Mouse (Mus musculus) midbrain, embryonic 10.5 days (tissue): ENCODE data around the gene Trmt112. TPM values are rescaled to one million over a fixed set of nuclear protein-coding genes. Genes with fewer than 3 reads are reported as not detected.
A peak's percentile ranks its signal among the peaks of the same experiment; 100 is the strongest.
"Not testable (repeated sequence)": the region's sequence is repeated elsewhere in the genome, so short reads cannot be mapped to it uniquely, and the experiment has no call there.

Experiments
- DNase-seq: peaks from one replicate; pipeline ENCODE4 v3.0.0-alpha.2; 2017; ENCODE audit warnings: low spot score
- H3K27ac ChIP-seq: fragments of 300-500 bp; sonication (generic); replicated peaks from 2 replicates; pipeline ENCODE4 v1.5.1; 2016; ENCODE audit warnings: mild to moderate bottlenecking
- H3K27me3 ChIP-seq: fragments of 300-500 bp; sonication (generic); 2 replicates; pipeline ENCODE4 v1.6.1; 2016; ENCODE audit warnings: low read depth, mild to moderate bottlenecking; ENCODE audit not compliant: poor library complexity, severe bottlenecking
- H3K36me3 ChIP-seq: fragments of 300-500 bp; sonication (generic); 2 replicates; pipeline ENCODE4 v1.6.1; 2016; ENCODE audit warnings: mild to moderate bottlenecking, moderate library complexity
- H3K4me1 ChIP-seq: fragments of 300-500 bp; sonication (generic); 2 replicates; pipeline ENCODE4 v1.6.1; 2016
- H3K4me3 ChIP-seq: fragments of 300-500 bp; sonication (generic); 2 replicates; pipeline ENCODE4 v1.5.1; 2016; ENCODE audit warnings: mild to moderate bottlenecking, moderate library complexity
- H3K9me3 ChIP-seq: fragments of 300-500 bp; sonication (generic); replicated peaks from 2 replicates; pipeline ENCODE4 v1.6.1; 2016; ENCODE audit warnings: mild to moderate bottlenecking
- WGBS: fragments of 180-500 bp; shearing (Covaris S2); methylation state at CpG from one replicate; pipeline ENCODE4 v1.1.7; 2016; 5-methylcytosine and 5-hydroxymethylcytosine counted together
- polyA plus RNA-seq: library from polyadenylated mRNA; unstranded; fragments of >200 nt; fragmentation: Nextera tagmentation; extraction: Ambion mirVana; gene quantifications from 2 replicates; pipeline ENCODE4 v1.2.1, GENCODE M21; 2016

Gene Trmt112
- polyA plus RNA-seq, 1 experiment from 2014 or later, result 156 TPM

GRCm38 (mm10) chr19:6893731-6894451 lies 15.6 kb upstream of the Trmt112 start:
- Histone ChIP-seq H3K27me3 (no peaks in the 10 kb centered on the region), H3K36me3 (no peaks in the 10 kb centered on the region), H3K4me3 (no peak overlapping the region), H3K4me1 (no peaks in the 10 kb centered on the region), H3K9me3 (peaks cover 8% of the 10 kb centered on the region; the same call in 1 of the 2 replicates), H3K27ac (no peak overlapping the region)
- no peak for DNase-seq
- 93% methylated on average over 14 of the region's 14 CpGs for WGBS

GRCm38 (mm10) chr19:6895608-6896305 lies 13.7 kb upstream of the Trmt112 start:
- H3K36me3 ChIP-seq, H3K4me1 ChIP-seq, H3K27ac ChIP-seq, H3K27me3 ChIP-seq, H3K4me3 ChIP-seq, DNase-seq: not testable (repeated sequence)
- 94% methylated on average over 18 of the region's 18 CpGs for WGBS
- H3K9me3 ChIP-seq, result peaks cover 16% of the 10 kb centered on the region; the same call in 1 of the 2 replicates

DNA sequence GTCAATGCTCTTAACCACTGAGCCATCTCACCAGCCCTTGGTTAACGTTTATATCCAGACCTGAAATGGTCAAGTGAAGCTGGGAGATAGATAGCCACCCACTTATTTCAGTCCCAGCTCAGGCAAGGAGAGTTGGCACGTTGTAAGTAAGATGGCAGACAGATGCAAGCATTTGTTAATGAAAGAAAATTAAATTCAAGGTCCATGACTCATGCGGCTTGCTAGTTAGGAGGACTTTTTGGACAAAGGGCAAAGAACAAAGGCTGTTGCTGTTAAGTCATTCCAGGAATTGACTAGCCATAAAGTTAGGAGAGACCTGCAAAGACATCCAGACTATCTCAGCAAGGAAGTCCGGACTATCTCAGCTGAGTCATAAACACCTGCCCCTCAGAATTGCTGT lies 9.9 kb upstream of the Trmt112 start:
- no peak for DNase-seq
- H3K36me3 ChIP-seq, result peaks cover 9% of the 10 kb centered on the region
- no peaks in the 10 kb centered on the region for H3K27me3 ChIP-seq
- no peak overlapping the region for H3K4me3 ChIP-seq
- WGBS, result 86% methylated on average over 4 of the region's 4 CpGs
- no peak overlapping the region for H3K27ac ChIP-seq
- H3K4me1 ChIP-seq, result no peaks in the 10 kb centered on the region
- peaks cover 16% of the 10 kb centered on the region; the same call in 1 of the 2 replicates for H3K9me3 ChIP-seq

DNA sequence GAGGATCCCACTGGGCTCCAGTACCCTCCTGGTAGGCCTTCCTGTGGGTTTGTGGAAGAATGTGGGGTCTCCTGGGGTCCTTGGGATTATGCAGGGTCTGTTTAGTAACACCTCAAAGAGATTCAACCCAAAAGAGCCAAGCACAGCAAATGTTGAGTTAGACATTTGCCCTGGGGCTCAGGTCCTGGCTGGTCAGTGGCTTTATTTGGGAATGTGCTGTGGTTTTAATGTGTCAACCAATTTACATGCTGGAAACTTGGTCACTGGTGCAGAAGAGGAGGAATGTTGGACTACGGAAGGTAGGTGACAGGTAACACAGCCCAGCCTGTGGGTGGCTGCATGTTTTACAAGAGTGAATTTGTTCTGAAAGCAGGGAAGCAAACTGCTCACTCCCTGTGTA lies 6.5 kb upstream of the Trmt112 start:
- Histone ChIP-seq H3K36me3 (peaks cover 35% of the 10 kb centered on the region), H3K4me1 (peaks cover 6% of the 10 kb centered on the region), H3K27me3 (no peaks in the 10 kb centered on the region), H3K9me3 (0 out of 2 replicates have a peak, but pooled peaks cover 8% of the 10 kb centered on the region), H3K27ac (no peak overlapping the region), H3K4me3 (no peak overlapping the region)
- WGBS, result 92% methylated on average over 1 of the region's 1 CpGs
- DNase-seq, result no peak

GRCm38 (mm10) chr19:6904846-6905245 lies 4.7 kb upstream of the Trmt112 start:
- peaks cover 22% of the 10 kb centered on the region for H3K4me1 ChIP-seq
- H3K27me3 ChIP-seq, result no peaks in the 10 kb centered on the region
- H3K9me3 ChIP-seq, result 0 out of 2 replicates have a peak, but pooled peaks cover 7% of the 10 kb centered on the region
- H3K4me3 ChIP-seq, result no peak overlapping the region
- whole genome bisulfite sequencing, result 79% methylated on average over 2 of the region's 2 CpGs
- no peak overlapping the region for H3K27ac ChIP-seq
- no peak for DNase-seq
- H3K36me3 ChIP-seq, result peaks cover 35% of the 10 kb centered on the region

DNA sequence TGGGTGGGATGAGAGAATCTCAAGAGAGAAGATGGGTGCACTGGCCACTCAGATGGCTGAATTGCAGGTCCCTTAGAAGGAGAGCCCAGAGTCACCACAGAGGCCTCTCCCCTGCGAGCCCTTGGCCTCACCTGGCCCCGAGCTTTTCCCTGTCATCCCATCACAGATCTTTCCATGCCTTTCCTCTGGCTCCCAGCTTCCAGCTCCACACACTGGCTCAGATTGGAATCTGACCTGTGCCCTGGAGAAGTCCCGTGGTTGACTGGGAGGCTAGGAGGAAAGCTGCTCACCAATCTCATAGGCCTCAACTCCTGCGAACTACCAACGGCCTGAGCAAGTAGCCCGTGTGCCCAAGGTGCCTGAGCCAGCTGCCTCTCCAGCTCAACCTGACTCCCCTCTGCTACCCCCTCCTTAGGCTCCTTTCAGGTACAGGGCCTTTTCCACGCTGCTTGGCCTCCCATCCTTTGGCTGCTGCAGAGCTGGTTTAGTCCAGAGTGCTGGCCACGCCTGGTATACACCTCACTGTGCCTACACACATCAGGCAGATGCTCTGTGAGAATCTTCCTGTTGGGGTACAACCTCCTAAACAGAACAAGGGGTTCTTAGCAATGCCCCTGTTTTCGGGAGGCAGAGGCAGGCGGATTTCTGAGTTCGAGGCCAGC lies 3.9 kb upstream of the Trmt112 start:
- no peak overlapping the region for H3K27ac ChIP-seq
- no peaks in the 10 kb centered on the region for H3K9me3 ChIP-seq
- H3K4me1 ChIP-seq, result peaks cover 24% of the 10 kb centered on the region
- H3K4me3 ChIP-seq, result no peak overlapping the region
- no peak for DNase-seq
- H3K36me3 ChIP-seq, result peaks cover 35% of the 10 kb centered on the region
- H3K27me3 ChIP-seq, result no peaks in the 10 kb centered on the region
- 91% methylated on average over 11 of the region's 11 CpGs for WGBS

DNA sequence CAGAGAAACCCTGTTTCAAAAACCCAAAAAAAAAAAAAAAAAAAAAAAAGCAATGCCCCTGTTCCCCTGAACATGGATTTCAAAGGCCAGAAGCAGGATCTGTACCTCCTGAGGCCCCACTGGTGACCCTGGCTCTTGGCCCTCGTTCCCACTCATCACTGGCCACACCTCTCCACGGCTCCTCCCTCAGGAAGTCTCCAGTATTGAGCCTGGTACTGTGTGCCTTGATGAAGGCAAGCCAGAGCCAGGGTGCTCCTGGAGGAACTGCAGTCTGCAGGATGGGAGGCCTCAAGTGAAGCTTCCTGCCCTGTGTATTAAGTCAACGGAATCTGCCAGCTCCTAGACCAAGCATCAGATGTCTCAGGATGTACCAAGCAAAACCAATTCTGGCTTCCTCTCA lies 3.3 kb upstream of the Trmt112 start:
- H3K27me3 ChIP-seq, result no peaks in the 10 kb centered on the region
- WGBS, result 85% methylated on average over 3 of the region's 3 CpGs
- H3K4me3 ChIP-seq, result no peak overlapping the region
- H3K36me3 ChIP-seq, result peaks cover 39% of the 10 kb centered on the region
- peaks cover 28% of the 10 kb centered on the region for H3K4me1 ChIP-seq
- no peak overlapping the region for H3K27ac ChIP-seq
- no peak for DNase-seq
- H3K9me3 ChIP-seq, result no peaks in the 10 kb centered on the region

DNA sequence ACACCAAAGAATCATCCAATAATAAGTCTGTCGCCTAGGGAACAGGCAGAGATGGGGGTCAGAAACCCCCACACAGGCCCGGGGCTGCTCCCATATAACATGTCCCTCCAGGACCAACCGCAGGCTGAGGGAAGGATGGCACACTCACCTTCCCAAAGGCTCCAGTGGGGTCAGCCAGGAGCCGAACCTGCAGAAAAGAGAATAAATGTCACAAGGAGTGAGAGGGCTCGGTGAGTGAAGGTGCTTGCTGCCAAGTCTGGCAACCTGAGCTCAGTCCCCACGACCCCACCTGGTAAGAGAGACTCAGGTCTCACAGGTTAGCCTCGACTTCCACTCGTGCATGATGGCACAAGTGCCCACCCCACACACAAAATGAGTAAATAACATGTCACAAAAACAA lies 2.4 kb upstream of the Trmt112 start:
- DNase-seq, result no peak
- peaks cover 48% of the 10 kb centered on the region for H3K36me3 ChIP-seq

GRCm38 (mm10) chr19:6907811-6908540 lies 1.5 kb upstream of the Trmt112 start:
- no peak for DNase-seq
- Histone ChIP-seq H3K4me3 (peak overlapping the region; percentile 82), H3K36me3 (peaks cover 57% of the 10 kb centered on the region), H3K9me3 (no peaks in the 10 kb centered on the region), H3K27ac (no peak overlapping the region), H3K27me3 (no peaks in the 10 kb centered on the region), H3K4me1 (peaks cover 34% of the 10 kb centered on the region)
- WGBS, result 88% methylated on average over 7 of the region's 7 CpGs

More for the DNA sequence above, 2.4 kb upstream of the Trmt112 start:
- Histone ChIP-seq H3K27me3 (no peaks in the 10 kb centered on the region), H3K4me1 (peaks cover 34% of the 10 kb centered on the region), H3K4me3 (no peak overlapping the region), H3K27ac (no peak overlapping the region), H3K9me3 (no peaks in the 10 kb centered on the region)
- WGBS, result 92% methylated on average over 8 of the region's 8 CpGs

DNA sequence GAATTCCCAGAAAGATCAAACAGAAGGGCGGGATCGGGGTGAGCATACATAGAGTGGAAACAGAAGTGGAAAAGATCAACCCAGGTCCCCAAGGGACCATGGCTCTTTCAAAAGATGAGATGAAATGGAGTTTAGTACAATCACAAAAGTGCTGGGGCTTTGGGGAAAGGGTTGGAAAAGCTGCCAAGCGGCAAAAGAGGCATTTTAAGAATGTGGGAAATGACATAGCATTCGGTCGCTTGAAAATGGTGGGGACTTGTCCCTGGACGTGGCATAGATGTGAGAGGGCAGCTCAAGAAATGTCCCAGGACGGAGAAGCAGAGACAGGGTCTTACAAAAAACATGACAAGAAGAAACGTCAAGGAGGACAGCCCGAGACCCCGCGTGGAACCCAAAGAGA lies 477 bp upstream of the Trmt112 start:
- Histone ChIP-seq H3K27me3 (no peaks in the 10 kb centered on the region), H3K4me1 (peaks cover 34% of the 10 kb centered on the region), H3K4me3 (peak overlapping the region; percentile 82), H3K9me3 (no peaks in the 10 kb centered on the region), H3K36me3 (peaks cover 64% of the 10 kb centered on the region), H3K27ac (peak overlapping the region; percentile 90)
- no peak for DNase-seq
- 14% methylated on average over 11 of the region's 11 CpGs for WGBS

DNA sequence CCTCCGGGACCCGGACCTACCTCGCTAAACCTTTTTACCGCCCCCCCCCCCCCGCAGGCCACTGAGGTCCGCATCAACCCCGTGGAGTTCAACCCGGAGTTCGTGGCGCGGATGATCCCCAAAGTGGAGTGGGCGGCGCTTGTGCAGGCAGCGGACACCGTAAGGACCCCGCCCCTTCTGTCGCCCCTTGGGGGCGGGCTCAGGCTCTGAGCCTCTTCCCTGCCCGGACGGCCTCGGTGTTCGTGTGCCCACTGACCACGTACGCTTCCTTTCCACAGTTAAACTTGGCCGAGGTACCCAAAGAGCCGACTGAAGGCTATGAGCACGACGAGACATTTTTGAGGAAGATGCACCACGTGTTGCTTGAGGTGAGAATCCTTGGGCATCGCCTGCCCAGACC lies 808 bp downstream of the Trmt112 start:
- peaks cover 34% of the 10 kb centered on the region for H3K4me1 ChIP-seq
- H3K36me3 ChIP-seq, result peaks cover 54% of the 10 kb centered on the region
- not testable (repeated sequence) for H3K27me3 ChIP-seq, H3K9me3 ChIP-seq
- under 1% methylated on average over 29 of the region's 30 CpGs for WGBS
- peak overlapping the region; percentile 90 for H3K27ac ChIP-seq
- DNase-seq, result peak; percentile 43
- peak overlapping the region; percentile 82 for H3K4me3 ChIP-seq
